Mouse (Mus musculus): ENCODE results near the gene Sh2d3c.

Gene Sh2d3c

DNA sequence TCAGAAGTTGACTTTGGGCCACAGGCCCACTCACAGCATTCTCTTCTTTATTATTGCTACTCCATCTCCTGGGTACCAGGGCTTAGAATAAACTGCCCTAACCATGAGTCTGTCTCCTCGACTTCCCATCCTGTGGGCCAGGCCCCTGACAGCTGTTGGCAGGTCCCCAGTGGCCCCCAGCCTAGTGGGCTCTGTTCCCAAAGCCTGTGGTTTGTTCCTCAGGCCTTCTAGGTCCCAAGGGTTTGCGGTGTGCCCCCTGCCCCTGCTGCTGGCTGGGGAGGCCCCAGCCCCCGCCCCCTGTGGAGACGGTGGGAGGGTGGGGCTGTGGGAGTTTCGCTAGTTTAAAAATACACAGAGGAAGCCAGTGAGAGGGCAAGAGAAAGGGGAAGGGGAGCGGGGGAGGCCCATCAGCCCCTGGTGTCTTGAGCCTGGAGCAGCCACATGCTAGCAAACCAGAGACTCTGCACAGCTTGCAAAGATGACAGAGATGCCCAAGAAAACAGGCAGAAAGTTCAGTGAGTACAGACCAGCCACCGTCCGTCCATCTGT lies at the start of gene Sh2d3c:
Sh2d3c (plus strand) TSS at position 375 of the 549 bp plus-strand sequence.
- peak; percentile 50 to 55 for DNase-seq (ENCODE audit: low spot score in 2 of 2)

GRCm38 (mm10) chr2:32671147-32671546 lies 49.7 kb upstream of the Sh2d3c start:
- no peak for DNase-seq (ENCODE audit: low spot score in 2 of 2)

DNA sequence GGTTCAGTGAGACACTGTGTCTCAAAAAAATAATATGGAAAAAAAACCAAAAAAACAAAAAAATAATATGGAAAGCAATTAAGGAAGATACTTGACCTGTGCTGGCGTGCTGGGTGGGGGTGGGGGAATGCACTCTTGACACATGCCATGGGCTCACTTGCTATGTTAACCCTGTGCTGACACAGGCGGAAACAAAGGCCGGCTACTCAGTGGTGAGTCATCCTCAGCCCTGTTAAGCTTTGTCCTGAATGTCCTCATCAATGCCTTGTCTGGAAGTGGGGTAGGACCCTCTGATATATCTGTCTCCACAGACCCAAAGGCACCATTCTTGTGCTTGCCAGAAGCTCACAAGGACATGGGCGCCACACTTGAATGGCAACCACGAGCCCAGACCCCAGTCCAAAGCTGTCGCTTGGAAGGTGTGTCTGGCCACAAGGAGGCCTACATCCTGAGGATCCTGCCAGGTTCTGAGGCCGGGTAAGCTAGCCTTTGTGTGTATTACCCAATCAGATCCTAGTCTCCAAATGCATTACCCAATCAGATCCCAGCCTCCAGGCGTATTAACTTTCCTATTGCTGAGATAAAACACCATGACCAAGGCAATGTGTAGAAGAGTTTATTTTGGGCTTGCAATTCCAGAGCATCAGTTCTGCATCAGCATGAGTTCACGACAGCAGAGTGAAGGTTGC lies 48.8 kb upstream of the Sh2d3c start:
- DNase-seq (ENCODE audit: low spot score in 2 of 2) = no peak

GRCm38 (mm10) chr2:32673176-32673917 lies 47.5 kb upstream of the Sh2d3c start:
- no peak for DNase-seq (ENCODE audit: low spot score in 2 of 2)

- no peak for DNase-seq (ENCODE audit: low spot score in 2 of 2)
Observed at GRCm38 (mm10) chr2:32676821-32677220, 44.0 kb upstream of the Sh2d3c start.

DNA sequence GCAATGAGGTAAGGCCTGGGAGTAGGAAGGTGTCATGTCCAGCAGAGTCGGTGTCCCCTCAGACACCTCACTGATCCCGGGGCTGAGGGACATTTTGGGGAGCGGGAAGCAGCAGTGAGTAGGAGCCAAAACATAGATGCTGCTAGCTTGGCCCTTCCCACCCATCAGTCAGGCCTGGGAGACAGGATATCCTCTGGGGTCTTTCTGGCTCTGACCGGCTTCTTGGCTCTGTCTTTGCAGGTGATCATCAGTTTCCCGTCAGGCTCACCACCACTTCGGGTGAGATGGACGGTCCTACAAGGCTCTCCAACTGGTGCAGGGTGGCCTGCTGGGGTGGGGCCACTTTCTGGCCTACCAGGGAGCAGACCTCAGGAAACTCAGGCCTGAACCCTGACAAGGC lies 43.2 kb upstream of the Sh2d3c start:
- no peak for DNase-seq (ENCODE audit: low spot score in 2 of 2)

GRCm38 (mm10) chr2:32680051-32680451 lies 40.8 kb upstream of the Sh2d3c start:
- DNase-seq (ENCODE audit: low spot score in 2 of 2) = no peak

- DNase-seq (ENCODE audit: low spot score in 2 of 2) = no peak
Observed at GRCm38 (mm10) chr2:32680961-32681650, 39.7 kb upstream of the Sh2d3c start.

- DNase-seq (ENCODE audit: low spot score in 2 of 2) = no peak
Observed at GRCm38 (mm10) chr2:32681754-32682153, 39.1 kb upstream of the Sh2d3c start.

GRCm38 (mm10) chr2:32682721-32683417 lies 38.0 kb upstream of the Sh2d3c start:
- no peak for DNase-seq (ENCODE audit: low spot score in 2 of 2)

DNA sequence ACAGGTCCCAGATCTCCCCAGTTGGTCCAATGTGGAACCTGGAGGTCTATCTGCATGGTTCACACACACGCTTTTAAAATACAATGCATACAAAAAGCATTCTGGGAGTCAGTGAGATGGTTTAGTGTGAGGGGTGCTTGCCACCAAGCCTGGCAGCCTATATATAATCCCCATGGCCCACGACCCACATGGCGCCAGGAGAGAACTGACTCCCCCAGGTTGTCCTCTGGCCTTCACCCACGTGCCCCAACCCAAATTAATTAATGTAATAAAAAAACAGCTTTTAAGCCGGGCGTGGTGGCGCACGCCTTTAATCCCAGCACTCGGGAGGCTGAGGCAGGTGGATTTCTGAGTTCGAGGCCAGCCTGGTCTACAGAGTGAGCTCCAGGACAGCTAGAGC lies 37.2 kb upstream of the Sh2d3c start:
- no peak for DNase-seq (ENCODE audit: low spot score in 2 of 2)

- no peak for DNase-seq (ENCODE audit: low spot score in 2 of 2)
Observed at GRCm38 (mm10) chr2:32684681-32685428, 36.0 kb upstream of the Sh2d3c start.

DNA sequence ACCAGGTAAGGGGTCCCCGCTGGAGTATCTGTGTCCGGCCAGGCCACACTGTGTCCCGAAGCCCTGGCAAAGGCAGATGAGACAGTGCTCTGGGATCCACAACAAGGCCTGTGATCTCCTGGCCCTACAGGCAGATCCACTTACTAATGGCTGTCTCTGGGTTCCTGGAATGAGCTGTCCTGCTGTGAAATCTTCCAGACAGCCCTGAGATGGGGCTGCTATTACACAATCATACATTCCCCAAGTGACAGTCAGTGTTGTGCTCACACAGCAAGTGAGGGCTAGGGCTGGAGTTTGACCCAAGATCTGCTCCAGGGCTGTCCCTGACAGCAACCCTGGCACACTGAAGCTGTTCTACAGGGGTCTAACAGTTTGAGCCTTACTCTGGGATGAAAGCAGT lies 35.0 kb upstream of the Sh2d3c start:
- DNase-seq (ENCODE audit: low spot score in 2 of 2) = no peak

GRCm38 (mm10) chr2:32686640-32687039 lies 34.2 kb upstream of the Sh2d3c start:
- no peak for DNase-seq (ENCODE audit: low spot score in 2 of 2)

DNA sequence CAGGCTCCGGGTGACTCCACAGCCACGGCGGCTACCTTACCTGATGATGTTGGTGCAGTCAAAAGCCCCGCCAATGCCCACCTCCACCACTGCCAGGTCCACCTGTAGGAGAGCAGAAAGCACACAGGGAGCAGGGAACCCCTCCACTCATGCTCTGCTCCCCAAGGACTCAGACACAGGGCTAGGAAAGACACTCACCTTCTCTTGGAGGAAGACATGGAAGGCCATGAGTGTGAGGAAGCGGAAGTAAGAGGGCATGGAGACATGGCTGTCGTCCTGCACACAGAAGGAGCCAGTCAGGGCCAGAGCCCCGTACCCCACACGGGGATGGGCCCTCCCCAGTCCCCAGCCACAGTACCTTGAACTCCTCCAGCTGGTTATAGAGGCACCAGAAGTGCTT lies 33.3 kb upstream of the Sh2d3c start:
- DNase-seq (ENCODE audit: low spot score in 2 of 2) = no peak

DNA sequence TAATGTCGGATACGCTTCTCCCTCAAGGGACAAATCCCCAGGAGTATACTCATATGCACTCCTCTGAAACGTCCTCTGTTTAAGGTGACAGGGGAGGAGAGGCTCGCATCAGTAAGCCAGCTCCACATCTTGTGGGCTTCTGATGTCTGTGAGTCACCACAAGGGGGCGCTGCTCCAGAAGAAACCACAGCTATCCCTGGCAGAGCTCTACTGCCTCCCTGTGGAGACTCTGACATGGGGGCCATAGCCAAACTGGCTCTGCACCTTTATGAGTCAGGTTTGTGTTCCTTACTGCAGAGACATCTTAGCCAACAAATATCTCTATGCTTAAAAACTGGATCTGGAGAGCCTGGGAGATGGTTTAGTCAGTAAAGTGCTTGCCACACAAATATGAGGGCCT lies 31.4 kb upstream of the Sh2d3c start:
- DNase-seq (ENCODE audit: low spot score in 2 of 2) = peak; percentile 88 to 93

- DNase-seq (ENCODE audit: low spot score in 2 of 2) = no peak
Observed at GRCm38 (mm10) chr2:32691041-32691440, 29.8 kb upstream of the Sh2d3c start.

GRCm38 (mm10) chr2:32692496-32692895 lies 28.4 kb upstream of the Sh2d3c start:
- no peak for DNase-seq (ENCODE audit: low spot score in 2 of 2)

DNA sequence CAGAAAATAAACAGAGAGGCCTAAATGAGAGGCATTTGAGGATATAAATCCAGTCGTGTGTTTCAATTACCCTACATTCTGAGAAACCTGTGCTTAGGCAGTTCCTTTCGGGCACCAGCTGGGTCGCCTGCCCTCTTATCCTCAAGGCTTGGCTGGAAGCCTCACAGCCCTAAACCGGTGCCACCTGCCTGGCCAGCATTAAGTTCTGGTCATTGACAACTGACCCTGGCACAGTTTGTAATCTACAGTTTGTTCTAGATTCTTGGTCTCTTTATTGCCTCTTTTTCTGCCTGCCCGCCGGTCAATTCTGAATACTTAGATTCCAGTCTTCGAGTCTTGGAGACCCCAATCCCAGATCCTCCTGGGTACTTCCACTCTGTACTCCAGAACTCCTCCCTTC lies 27.6 kb upstream of the Sh2d3c start:
- no peak for DNase-seq (ENCODE audit: low spot score in 2 of 2)

GRCm38 (mm10) chr2:32693823-32694411 lies 26.9 kb upstream of the Sh2d3c start:
- peak; percentile 92 to 95 for DNase-seq (ENCODE audit: low spot score in 2 of 2)

DNA sequence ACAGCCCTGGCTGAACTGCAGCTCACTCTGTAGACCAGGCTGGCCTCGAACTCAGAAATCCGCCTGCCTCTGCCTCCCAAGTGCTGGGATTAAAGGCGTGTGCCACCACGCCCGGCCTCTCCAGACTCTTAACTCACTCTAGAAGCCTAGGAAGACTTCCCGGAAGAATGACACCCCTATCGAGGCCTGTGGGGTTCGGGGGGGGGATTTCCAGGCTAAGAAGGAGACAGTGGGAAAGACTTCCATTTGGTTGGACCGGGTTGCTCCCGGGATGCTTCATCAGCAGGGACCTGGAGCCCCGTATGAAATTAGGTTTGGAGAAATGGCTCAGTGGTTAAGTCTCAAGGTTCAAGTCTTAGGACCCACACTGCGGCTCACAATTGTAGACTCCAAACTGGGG lies 26.2 kb upstream of the Sh2d3c start:
- DNase-seq (ENCODE audit: low spot score in 2 of 2) = no peak

Data from natural killer cell, adult 2 months (primary cell).